Mouse (Mus musculus): ENCODE data around the gene Rsph3a.
"Not testable (repeated sequence)": the region's sequence is repeated elsewhere in the genome, so short reads cannot be mapped to it uniquely, and the experiment has no call there.

The Rsph3a gene

GRCm38 (mm10) chr17:7928662-7929061, 16.8 kb upstream of the Rsph3a start:
- no peak for DNase-seq (ENCODE audit: low spot score in 2 of 2)

GRCm38 (mm10) chr17:7929279-7929678, 16.1 kb upstream of the Rsph3a start:
- DNase-seq (ENCODE audit: low spot score in 2 of 2): no peak

GRCm38 (mm10) chr17:7931096-7931990, 14.1 kb upstream of the Rsph3a start:
- DNase-seq (ENCODE audit: low spot score in 2 of 2): no peak

GRCm38 (mm10) chr17:7932121-7932520, 13.3 kb upstream of the Rsph3a start:
- not testable (repeated sequence) for DNase-seq (ENCODE audit: low spot score in 2 of 2)

GRCm38 (mm10) chr17:7939640-7940039, 5.8 kb upstream of the Rsph3a start:
- peak in 1 of 2 experiments; percentile 25 for DNase-seq (ENCODE audit: low spot score in 2 of 2)

- not testable (repeated sequence) for DNase-seq (ENCODE audit: low spot score in 2 of 2)
These were observed 726 bp downstream of the Rsph3a start for GRCm38 (mm10) chr17:7946053-7946627.

GRCm38 (mm10) chr17:7951333-7951732, 5.9 kb downstream of the Rsph3a start:
- not testable (repeated sequence) for DNase-seq (ENCODE audit: low spot score in 2 of 2)

- not testable (repeated sequence) for DNase-seq (ENCODE audit: low spot score in 2 of 2)
These were observed 11.8 kb downstream of the Rsph3a start for GRCm38 (mm10) chr17:7957242-7957641.

- DNase-seq (ENCODE audit: low spot score in 2 of 2): not testable (repeated sequence)
These were observed 17.9 kb downstream of the Rsph3a start for GRCm38 (mm10) chr17:7963333-7963732.

- DNase-seq (ENCODE audit: low spot score in 2 of 2): not testable (repeated sequence)
These were observed 19.0 kb downstream of the Rsph3a start for GRCm38 (mm10) chr17:7964398-7964797.

GRCm38 (mm10) chr17:7968490-7968889, 23.1 kb downstream of the Rsph3a start:
- DNase-seq (ENCODE audit: low spot score in 2 of 2): not testable (repeated sequence)

GRCm38 (mm10) chr17:7969782-7970181, 24.4 kb downstream of the Rsph3a start:
- not testable (repeated sequence) for DNase-seq (ENCODE audit: low spot score in 2 of 2)

- DNase-seq (ENCODE audit: low spot score in 2 of 2): not testable (repeated sequence)
These were observed 38.1 kb downstream of the Rsph3a start for GRCm38 (mm10) chr17:7983484-7983883.

GRCm38 (mm10) chr17:7985597-7985996, 40.2 kb downstream of the Rsph3a start:
- DNase-seq (ENCODE audit: low spot score in 2 of 2): not testable (repeated sequence)

GRCm38 (mm10) chr17:7987038-7987437, 41.6 kb downstream of the Rsph3a start:
- not testable (repeated sequence) for DNase-seq (ENCODE audit: low spot score in 2 of 2)

- not testable (repeated sequence) for DNase-seq (ENCODE audit: low spot score in 2 of 2)
These were observed 57.8 kb downstream of the Rsph3a start for GRCm38 (mm10) chr17:8003248-8003647.

GRCm38 (mm10) chr17:8006771-8007170, 61.4 kb downstream of the Rsph3a start:
- not testable (repeated sequence) for DNase-seq (ENCODE audit: low spot score in 2 of 2)

- DNase-seq (ENCODE audit: low spot score in 2 of 2): not testable (repeated sequence)
These were observed 64.2 kb downstream of the Rsph3a start for GRCm38 (mm10) chr17:8009565-8009964.

- not testable (repeated sequence) for DNase-seq (ENCODE audit: low spot score in 2 of 2)
These were observed 68.6 kb downstream of the Rsph3a start for GRCm38 (mm10) chr17:8013974-8014373.

GRCm38 (mm10) chr17:8022675-8023074, 77.3 kb downstream of the Rsph3a start:
- not testable (repeated sequence) for DNase-seq (ENCODE audit: low spot score in 2 of 2)

- DNase-seq (ENCODE audit: low spot score in 2 of 2): not testable (repeated sequence)
These were observed 82.2 kb downstream of the Rsph3a start for GRCm38 (mm10) chr17:8027475-8028168.

Measured in frontal cortex, postnatal 14 days (tissue).